Mouse (Mus musculus): ENCODE data around the gene Ptk7.

The Ptk7 gene

DNA sequence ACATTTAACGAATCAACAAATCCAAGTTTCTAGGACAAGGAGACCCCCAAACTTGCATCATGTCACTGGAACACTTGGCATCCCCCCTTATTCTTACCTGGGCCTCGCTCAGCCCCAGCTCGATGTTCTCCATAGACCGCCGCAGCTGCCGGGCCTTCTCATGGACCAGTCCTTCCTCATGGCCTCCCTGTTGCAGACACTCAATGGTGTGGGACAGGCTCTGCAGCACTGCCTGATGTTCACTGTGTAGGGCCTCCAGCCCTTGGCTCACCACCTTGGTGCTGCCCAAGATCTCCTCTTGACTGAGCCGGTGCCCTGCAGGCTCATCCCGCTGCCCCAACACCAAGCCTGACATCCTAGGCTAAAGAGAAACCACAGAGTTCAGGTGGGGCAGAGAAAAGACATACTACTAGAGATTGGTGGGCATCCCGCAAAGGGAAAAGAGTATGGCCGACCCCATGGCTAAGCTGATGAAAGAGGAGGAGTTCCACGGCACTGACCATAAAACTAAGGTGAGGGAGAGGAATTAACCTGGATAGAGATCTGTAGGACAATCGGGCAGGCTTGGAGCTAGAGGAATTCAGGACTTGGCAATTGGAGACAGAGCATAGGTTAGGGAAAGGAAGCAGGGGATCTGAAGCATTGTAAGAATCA lies 15.0 kb upstream of the Ptk7 start:
- peak; percentile 90 for DNase-seq

DNA sequence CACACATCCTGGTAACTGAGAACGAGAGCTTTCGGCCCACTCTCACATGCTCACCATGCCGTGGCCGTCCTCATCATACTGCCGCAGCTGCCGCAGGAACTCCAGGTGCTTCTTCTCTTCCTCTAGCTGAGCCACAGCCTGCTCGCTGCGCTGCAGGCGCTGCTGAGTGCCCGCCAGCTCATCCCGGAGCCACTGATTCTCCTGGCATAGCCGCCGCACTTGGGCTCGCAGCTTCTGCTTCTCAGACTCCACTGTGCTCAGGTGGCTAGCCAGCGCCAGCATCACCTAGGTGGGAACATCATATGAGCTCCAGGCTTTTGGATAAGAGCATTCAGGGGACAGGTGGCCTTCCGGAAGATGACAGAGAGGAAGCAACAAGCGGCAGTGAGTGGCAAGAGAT lies 12.8 kb upstream of the Ptk7 start:
- DNase-seq: peak; percentile 85

DNA sequence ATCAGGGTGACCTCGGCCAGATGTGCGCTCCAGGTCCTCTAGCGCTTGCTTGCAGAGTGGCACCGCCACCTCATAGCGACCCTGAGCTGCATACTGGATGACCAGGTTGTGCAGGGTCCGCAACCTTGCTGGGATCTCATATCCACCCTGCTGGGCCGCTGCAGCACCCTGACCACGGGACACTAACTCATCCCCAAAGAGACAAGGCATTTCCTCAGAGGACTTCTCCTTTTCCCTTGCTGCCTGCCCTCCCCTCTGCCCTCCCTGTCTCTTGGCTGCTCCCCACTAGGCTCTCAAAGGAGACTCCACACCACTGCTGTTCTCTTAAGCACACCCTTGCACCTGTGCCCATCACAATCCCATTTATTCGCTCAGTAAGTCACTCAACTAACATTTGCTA lies 10.6 kb upstream of the Ptk7 start:
- peak; percentile 91 for DNase-seq

DNA sequence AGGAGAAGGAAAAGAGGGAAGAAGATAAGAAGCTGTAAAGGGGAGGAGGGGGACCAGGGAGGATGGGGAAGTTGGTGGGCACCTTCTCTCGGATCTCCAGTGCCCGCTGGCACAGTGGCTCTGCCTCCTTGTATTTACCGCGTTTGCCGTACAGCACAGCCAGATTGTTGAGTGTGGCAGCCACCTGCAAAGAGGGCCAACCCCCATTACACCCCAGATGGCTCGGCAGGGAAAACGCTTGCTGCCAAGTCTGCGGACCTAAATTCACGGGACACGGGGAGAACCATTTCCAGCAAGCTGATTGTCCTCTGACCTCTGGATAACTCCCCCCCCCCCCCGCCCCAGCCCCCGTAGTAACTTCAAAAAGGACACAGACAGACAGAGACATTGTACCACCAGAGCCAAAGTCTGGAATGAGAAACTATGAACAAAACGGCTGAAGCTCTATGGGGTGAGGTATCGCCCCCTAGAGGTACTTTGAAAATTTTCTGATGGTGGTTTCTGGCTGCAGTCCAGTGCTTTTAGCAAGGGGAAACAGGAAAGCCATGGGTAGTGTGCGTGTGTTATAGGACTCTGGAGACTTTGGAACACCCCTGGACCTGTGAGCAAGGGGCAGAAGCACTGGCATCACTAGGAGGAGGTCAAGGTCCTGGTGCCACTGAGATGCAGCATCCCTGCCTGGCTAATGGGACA lies 7.7 kb upstream of the Ptk7 start:
- peak; percentile 96 for DNase-seq

DNA sequence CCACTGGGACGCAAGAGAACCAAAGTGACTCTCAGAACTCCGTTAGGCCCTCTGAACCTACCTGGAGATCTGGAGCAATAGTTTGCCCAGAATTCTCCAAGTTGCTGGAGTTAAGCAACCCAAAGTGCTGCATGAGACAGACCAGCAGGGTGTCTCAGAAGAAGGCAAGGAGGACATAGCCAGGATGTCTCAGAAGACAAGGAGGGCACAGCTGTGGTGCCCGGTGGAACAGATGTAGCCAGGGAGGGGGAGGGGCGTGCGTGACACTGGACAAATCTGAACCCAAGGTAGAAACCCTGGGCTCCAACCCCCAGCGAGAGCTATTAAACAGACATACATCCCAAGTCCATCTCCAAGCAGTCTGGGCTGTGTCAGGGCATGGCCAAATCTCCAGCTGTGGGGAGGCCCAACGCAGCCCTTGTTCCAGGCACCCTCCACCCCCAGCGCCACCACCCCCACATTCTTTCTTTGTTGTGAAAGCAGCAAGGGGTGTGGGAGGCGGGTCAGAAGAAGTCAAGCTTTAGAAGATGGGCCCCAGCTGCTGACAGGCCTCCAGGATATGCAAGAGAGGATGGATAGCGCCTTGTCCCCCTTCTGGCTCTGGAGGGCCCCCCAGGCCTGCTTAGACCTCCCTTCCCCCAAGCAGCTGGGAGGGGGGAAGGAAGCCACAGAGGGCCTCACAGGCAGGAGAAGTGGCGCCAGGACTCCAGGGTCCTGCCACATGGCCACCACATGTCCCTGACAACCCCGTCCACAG lies 559 bp upstream of the Ptk7 start:
- DNase-seq: peak; percentile 97

DNA sequence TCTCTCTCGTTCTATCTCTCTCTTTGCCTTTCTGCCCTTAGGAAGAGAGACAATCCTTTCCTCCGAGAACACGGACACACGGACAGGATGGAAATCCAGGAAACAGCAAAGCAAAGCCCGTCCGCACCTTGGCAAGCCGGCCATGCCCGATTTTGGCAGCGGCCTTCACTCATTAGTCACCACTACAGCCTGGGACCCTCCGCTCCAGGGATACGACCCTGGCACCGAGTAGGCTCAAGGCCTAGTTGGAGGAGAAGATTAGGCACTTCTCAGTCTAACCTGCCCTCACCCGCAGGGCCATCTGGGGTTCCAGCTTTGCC lies 873 bp downstream of the Ptk7 start:
- no peak for DNase-seq

DNA sequence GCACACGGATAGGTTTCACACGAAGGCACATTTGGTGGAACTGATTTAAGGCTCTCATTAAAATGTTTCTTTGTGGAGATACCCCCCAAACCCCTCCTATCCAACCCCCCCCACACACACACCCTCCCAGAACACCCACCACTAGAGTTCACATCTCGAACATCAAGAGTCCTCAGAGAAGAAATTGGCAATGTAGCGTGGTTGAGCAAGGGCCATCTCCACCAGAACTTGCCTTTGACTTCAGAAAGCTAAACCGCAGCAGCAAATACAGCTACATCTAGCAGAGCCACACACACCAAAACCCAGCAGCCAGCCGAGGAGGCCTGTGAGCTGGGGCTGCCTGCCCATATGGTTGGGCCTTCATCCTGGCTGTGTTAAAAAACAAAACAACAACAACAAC lies 1.9 kb downstream of the Ptk7 start:
- peak; percentile 84 for DNase-seq

DNA sequence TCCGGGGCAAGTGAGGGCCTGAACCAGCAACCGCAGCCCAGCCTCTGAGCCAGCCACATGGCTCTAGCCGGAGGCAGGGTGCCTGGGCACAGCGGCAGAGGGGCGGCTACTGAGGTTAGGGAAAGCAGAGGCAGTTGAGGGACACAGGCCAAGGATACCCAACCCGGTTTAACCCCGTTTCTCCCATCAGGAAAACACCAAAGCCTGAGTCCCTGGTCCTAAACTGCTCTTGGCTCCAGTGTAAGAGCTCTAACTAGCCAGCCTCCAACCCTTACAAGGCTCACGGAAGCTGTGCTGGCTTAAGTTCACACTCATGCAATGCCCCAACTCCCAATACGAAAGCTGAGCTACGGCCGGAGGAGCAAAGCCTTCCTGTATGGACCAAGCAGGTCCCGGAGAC lies 4.7 kb downstream of the Ptk7 start:
- DNase-seq: peak; percentile 93

DNA sequence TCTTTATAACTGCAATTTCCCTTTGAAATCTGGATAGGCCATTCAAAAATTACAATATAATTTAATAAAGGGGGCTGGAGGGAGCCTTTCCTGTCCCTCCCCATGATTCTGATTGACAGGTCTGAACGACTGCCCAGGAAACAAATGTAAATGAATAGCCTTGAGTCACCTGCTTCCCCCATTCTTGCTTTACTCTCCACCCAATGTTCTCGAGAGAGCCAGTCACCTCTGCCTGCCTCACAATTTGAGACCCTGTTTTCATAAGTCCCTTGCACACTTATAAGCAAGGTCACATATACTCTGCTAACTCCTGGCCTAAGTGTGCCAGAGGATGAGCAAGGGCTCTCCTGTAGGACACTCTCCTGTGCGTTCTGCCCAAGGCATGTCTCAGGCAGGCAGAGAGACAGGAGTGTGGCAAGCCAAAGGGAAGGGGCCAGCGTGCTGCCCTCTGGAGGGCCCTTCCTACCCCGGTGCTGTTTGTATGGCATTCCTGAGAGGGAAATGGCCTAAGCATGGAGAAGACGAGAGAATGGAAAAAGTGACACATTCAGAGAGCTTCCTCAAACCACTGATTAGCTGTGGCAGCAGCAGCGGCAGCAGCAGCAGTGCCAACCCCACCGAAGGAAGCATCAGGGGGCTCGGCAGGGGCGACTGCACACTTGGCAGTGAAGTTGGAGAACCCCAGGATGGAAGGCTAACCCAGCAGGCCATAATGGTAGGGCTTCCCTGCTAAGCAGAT lies 5.3 kb downstream of the Ptk7 start:
- peak; percentile 95 for DNase-seq

DNA sequence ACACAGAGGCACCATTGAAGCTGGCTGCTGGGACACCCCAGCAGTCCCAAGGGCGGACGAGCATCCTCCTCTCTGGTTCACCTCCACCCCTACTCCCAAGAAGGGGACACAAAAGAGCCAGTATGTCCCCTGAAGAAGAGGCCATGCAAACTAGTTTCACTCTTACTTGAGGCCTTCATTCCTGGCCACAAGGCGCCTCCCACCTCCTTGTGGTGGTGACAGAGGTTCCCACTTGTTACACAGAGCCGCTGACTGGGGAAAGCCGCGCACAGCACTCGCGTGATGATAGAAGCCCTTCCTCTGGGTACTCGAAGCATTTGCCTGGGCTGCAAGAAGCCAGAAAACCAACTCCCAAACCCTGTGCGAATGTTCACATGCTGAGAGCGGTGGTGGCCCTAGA lies 7.0 kb downstream of the Ptk7 start:
- no peak for DNase-seq

DNA sequence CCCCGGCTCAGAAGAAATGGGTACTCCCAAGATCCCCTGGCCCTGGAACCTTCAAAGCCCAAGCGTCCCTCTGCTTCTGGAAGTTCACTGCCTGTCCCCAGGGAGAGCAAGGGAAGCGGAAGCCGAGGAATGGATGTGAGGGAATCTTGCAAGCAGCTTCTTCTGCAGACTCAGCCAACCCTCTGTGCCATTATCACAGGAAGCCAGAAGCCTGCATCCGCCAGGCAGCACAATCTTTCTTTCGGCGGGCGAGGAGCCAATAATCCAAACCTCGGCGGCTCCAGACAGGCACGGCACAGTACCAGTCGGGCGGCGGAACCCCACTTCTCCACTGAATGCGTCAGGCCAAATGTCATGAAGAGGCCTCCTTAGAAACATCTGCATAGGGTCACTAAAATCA lies 8.0 kb downstream of the Ptk7 start:
- peak; percentile 95 for DNase-seq

DNA sequence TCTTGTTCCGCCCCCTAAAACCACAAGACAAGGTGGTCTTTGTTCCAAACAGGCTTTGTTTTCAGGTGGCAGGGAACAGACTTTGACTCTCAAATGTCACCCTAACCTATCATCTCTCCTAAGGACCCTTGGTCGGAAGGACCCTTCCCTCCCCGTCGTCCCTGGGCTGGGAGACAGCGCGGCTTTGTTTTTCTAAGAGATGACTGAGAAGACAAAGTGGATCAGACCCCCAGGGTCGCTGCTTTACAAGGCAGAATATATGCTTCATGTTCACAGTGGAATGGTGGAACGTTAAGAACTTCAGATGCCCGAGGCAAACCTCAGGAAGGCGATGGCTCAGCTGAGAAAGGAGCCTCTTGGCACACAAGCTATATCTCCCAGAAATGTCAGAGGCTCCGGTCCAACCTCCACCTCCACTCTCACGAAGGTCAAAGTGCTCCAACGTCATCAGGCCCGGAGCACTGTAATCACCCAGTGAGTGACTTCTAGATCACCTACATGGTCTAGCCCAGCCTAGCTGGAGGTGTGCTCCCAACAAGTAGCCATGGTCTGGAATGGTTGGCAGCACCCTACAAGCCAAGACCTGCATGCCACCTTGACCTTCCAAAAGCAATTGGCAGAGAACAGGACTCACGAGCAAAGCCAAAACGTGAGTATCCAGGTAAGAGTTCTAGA lies 9.5 kb downstream of the Ptk7 start:
- no peak for DNase-seq

DNA sequence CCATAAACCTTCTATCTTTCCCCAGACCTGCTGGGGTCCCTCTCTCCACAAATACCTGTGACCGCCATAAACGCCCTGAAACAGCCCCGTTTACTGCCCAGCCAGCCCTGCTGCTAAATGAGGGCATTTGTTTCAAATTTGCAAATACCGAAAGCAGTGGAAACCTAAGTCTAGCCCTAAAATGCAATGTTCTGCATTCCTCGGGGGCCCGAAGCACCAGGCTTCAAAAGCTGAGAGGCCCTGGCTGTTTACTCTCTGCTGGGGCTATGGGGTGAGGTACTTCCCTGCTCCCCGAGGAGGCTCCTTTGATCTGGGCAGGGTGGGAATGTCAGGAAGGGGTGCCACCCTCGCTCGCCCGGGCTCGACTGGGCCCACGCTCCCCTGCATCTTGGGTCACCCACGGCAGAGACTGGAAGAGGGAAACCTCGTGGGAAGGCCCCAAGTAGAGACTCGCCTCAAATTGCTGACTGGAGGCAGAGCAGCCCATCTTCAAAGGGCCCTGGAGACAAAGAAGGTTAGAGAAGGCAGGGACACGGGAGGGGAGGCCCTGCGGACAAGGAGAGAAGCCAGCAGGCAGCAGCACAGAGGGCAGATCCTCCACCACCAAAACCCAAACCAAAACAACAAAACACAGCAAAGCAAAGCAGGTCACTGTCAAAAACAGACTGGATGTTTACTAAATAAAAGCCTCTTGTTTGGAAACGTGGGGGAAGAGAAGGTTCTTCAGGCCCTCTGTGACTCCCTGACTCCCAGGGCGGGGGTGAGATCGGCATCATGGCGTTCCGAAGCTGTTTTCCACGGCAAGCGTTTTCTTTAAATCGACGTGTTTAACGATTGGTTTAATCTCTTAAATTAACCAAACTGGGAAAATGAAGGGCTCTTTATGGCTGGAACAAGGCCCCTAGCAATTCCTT lies 10.3 kb downstream of the Ptk7 start:
- no peak for DNase-seq

DNA sequence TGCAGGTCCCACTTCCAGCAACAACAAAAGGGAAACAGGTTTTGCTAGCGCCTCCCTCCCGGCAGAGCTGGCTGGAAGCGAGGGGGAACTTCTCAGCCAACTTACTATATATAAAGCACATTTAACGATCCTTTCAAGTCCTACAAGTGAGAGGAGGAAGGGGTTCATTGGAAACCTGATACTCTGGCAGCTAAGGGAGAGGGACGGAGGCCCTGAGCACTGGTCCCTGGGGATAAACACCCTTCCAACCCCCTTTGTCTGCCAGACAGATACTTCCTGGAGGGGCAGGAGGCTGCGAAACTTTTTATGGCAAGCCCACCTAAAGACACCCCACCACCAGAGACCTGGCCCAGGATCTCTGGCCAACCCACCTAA lies 10.9 kb downstream of the Ptk7 start:
- no peak for DNase-seq

DNA sequence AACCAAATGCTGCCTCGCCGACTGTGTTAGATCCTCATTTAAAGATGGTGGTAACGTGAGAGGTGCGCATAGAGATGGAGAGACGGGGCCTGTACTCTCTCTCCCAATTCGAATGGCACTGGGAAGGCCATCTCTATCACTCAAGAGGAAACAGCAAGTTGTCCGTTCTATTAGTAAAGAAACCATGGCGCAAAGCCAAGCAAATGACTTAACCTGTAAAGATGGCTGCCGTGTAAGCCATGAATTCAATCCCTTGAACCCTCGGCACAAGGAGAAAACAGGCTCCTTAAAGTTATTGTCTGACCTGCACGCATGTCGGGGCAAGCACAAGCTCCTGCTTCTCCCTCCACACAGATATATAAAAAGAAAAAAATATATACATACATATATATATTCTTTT lies 11.5 kb downstream of the Ptk7 start:
- DNase-seq: no peak

DNA sequence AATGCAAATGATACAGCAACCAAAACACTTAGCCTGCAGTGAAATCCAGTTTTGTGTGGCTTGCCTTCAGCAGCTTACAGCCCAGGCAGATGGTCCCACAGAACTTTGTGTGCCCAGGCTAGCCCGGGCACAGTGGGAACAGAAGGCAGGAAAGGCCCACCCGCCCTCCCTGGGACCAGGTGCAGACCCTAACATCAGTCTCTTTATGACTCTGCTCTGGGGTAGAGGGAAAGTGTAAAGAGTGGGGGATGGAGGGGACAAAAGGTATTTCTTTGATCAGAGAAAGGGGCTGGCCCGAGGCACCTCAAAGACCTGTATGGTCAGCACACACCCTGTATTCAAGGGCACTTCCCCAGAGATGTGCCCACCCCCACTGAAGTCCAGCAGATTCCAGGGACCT lies 16.1 kb downstream of the Ptk7 start:
- no peak for DNase-seq

DNA sequence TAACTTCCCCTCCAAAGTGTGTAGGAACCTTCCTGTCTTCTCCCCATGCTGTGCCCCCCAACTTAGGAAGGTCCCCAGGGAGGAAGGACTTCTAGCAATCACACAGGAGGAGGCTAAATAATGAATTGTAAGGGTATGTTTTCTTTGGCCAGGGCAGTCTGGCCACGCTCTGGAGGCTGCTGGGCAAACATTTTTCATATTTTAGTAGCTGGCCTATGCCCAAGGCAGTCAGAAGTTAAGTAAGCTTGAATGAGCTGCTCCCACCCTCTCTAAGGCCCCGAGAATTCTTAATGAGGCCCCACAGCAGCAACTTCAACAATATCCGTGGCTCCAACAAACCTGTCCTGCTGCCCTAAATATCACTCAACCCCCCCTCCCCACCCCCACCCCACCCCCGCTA lies 16.5 kb downstream of the Ptk7 start:
- no peak for DNase-seq

DNA sequence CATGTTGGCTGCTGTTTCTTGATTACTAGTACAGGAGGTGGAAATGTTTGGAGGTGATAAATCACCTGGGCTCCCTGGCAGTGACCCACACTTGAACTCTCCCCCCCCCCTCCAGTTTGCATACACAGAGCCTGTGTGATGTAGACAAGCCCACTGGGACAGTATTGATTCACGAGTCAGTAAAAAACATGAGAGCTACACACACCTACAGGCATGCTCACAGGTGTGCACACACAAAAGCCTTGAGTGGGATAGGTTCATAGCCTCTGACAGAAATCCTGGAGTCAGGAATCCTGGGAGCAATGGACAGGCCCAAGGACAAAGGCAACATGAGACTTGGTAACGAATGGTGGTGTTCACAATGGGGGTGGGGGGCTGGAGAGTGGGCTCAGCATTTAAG lies 17.1 kb downstream of the Ptk7 start:
- DNase-seq: no peak

DNA sequence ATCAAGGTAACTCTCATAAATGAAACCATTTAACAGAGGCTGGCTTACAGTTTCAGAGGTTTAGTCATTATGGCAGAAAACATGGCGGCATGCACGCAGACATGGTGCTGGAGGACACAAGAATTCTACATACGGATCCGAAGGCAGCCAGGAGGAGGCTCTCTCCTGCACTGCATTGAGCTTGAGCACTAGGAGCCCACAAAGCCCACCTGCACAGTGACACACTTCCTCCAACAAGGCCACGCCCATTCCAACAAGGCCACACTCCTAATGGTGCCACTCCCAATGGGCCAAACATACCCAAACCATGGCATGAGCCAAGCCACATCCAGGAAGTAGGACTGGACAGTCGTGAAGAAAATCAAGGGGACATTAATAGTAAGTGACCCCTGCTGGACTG lies 18.0 kb downstream of the Ptk7 start:
- no peak for DNase-seq

DNA sequence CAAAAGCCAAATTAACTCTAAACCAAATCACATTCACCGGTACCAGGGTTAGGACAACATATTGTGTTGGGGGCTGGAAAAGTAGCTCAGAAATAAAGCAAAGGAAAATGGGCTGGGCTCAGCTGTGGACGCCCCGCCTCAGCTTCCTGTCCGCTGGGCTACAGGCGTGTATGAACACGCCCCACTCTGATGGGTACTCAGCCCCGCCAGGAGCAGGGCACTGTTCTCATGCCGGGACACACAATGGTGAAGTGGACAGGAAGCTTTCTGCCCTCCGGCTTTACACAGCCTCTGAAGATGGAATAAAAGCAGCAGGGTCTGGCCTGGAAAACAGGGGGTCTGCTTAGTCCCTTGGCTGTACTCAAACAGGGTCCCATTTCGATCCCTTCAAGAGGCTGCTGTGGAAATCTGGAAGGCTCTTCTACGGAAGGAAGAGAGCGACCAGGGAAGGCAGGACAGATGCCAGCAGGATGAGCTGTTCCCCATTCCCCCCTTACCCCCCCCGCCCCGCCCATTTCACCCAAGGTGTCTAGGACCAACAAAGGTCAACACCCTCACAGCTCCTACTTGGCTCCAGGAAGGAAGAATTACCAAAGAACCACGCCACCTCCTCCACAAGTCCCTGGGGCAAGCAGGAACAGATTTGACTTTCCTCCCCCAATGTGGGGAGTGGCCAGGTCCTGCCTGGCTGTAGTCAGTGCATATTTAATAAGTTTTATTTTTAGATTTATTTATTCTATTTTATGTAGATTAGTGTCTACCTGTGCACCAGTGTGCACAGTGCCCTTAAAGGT lies 19.4 kb downstream of the Ptk7 start:
- DNase-seq: peak; percentile 93

DNA sequence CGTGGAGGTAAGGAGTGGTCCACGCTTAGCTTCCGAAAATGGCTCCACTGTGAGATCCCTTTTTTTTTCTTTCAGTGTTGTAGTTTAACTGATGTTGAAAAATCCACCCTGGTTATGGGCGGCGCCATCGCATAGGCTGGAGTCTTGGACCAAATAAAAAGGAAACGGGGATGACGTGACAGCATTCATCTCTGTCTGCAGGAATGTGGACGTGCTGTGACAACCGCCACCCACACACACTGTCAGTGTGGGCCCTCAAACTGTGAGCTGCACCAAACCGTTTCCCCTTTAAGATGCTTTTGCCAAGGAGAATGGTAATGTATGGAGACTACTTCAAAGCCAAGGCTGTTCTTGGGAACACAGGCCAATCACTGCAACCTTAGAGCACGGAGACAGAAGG lies 23.3 kb downstream of the Ptk7 start:
- no peak for DNase-seq

All from heart, adult 11 months (tissue).